Comparison of ENCODE assay signal across 25 mouse cellular contexts in the genomic region with DNA sequence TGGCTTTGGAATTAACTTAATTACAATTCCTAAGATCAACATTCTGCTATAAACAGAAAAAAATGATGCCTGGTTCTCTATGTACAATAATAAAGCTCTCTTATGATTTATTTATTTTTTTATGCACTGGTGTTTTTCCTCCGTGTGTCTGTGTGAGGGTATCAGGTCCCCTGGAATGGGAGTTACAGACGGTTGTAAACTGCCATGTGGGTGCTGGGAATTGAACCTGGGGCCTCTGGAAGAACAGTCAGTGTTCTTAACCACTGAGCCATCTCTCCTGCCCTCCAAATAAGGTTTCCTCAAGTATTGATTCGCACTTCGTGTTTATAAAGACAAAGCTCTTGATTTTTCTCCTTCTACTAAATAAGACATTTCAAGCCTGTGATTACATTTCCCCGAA.
"Had no signal": no experiment of that assay in that cellular context is flagged by ENCODE, and none has a peak within 500 bp of the region (broad histone marks: within the 10 kb centered on the region; RNA-seq: fewer than 3 reads in every experiment).

No protein-coding gene starts in this region.

- H3K9ac ChIP-seq: forebrain, postnatal 0 days; heart, embryonic 13.5 days; heart, embryonic 15.5 days; hindbrain, embryonic 13.5 days; intestine, embryonic 15.5 days; kidney, embryonic 15.5 days; limb, embryonic 13.5 days; limb, embryonic 15.5 days; liver, embryonic 14.5 days had no signal

- H3K27ac ChIP-seq: heart, embryonic 13.5 days; heart, embryonic 15.5 days; hindbrain, embryonic 13.5 days; intestine, embryonic 15.5 days; kidney, embryonic 15.5 days; kidney, postnatal 0 days; layer of hippocampus, adult 2 months; limb, embryonic 13.5 days; limb, embryonic 15.5 days; liver, embryonic 14.5 days had no signal

- H3K27me3 ChIP-seq: heart, embryonic 13.5 days; heart, embryonic 15.5 days; hindbrain, embryonic 13.5 days; intestine, embryonic 15.5 days; kidney, embryonic 15.5 days; limb, embryonic 13.5 days; limb, embryonic 15.5 days had no signal

- H3K36me3 ChIP-seq: heart, embryonic 13.5 days; heart, embryonic 15.5 days; hindbrain, embryonic 13.5 days; intestine, embryonic 15.5 days; kidney, embryonic 15.5 days; limb, embryonic 13.5 days; limb, embryonic 15.5 days had no signal

- ATAC-seq: forebrain, postnatal 0 days; hindbrain, embryonic 16.5 days; inflammation-experienced regulatory T-cells, adult 6 months; intestine, embryonic 15.5 days; intestine, postnatal 0 days had no signal

- H3K4me3 ChIP-seq: heart, embryonic 13.5 days; heart, embryonic 15.5 days; hindbrain, embryonic 13.5 days; intestine, embryonic 15.5 days; kidney, embryonic 15.5 days; layer of hippocampus, adult 2 months; limb, embryonic 13.5 days; limb, embryonic 15.5 days had no signal

- H3K9me3 ChIP-seq: heart, embryonic 13.5 days; heart, embryonic 15.5 days; hindbrain, embryonic 13.5 days; intestine, embryonic 15.5 days; kidney, embryonic 15.5 days; limb, embryonic 13.5 days; limb, embryonic 15.5 days had no signal

- H3K4me1 ChIP-seq: hindbrain, embryonic 13.5 days had no signal

- DNase-seq: forebrain, postnatal 0 days; gastrocnemius, postnatal 10 days; gastrocnemius, postnatal 25 days; heart, postnatal 14 days; heart, postnatal 36 days; kidney, adult 18-20 months; kidney, adult 9 months; kidney, postnatal 14 days; kidney, postnatal 4 days; left cerebral cortex, postnatal 4 days had no signal

- H3K4me2 ChIP-seq: heart, embryonic 11.5 days; heart, embryonic 13.5 days; heart, embryonic 15.5 days; hindbrain, embryonic 13.5 days; intestine, embryonic 15.5 days; kidney, embryonic 15.5 days; limb, embryonic 13.5 days; limb, embryonic 15.5 days; liver, embryonic 11.5 days had no signal
